Mouse (Mus musculus) C2C12 (cell line): ENCODE measurements around the gene AC134908.4.

Experiments
- CEBPB ChIP-seq: IDR thresholded peaks from one replicate; pipeline ENCODE4 v1.6.1; 2011; ENCODE audit warnings: low read depth, mild to moderate bottlenecking, control low read depth, moderate library complexity
- CTCF ChIP-seq: IDR thresholded peaks from one replicate; pipeline ENCODE4 v1.5.1; 2011; ENCODE audit not compliant: control insufficient read depth, insufficient read depth, insufficient read length
- MAX ChIP-seq: IDR thresholded peaks from one replicate; pipeline ENCODE4 v1.6.1; 2011; ENCODE audit warnings: mild to moderate bottlenecking, control low read depth
- MYOD1 ChIP-seq: IDR thresholded peaks from one replicate; pipeline ENCODE4 v1.6.1; 2011; ENCODE audit warnings: low read depth; ENCODE audit not compliant: control insufficient read depth, insufficient read length
- MYOG ChIP-seq: IDR thresholded peaks from one replicate; pipeline ENCODE4 v1.6.1; 2011; ENCODE audit not compliant: control insufficient read depth, insufficient read length; ENCODE audit errors: extremely low read depth
- USF1 ChIP-seq: IDR thresholded peaks from one replicate; pipeline ENCODE4 v1.6.1; 2011; ENCODE audit warnings: low read depth, mild to moderate bottlenecking, control low read depth, moderate library complexity

DNA sequence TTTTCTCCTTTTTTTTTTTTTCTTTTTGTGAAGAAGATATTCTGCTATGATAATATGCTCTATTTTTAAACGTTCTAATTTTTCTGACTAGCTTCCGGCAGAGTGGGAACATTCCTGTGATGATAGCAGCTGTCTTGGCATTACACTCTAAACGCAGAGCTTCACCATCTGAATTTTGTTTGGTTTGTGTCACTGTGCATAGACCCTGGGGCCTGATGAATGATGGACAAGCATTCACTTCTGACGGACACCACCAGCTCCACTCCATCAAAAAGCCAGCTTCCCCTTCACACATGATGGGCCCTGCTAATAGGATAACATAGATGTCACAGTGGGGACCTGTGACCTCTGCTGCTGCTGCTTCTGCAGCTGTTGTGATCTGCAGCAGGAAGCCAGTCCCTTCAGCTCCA lies 33.9 kb downstream of the AC134908.4 start:
- TF ChIP-seq CTCF (no peak), MAX (no peak), MYOD1 (no peak), USF1 (no peak), CEBPB (no peak), MYOG (no peak)
